Mouse (Mus musculus) MEL (cell line): ENCODE measurements around the gene Eif2b5. TPM values are rescaled to one million over a fixed set of nuclear protein-coding genes. Genes with fewer than 3 reads are reported as not detected.

Experiments used
- DNase-seq: peaks from one replicate; pipeline ENCODE4 v3.0.0; 2011; ENCODE audit warnings: low read depth, low spot score
- H3K27ac ChIP-seq: 2 replicates; pipeline ENCODE4 v1.5.1; 2012; ENCODE audit warnings: low read depth, mild to moderate bottlenecking, control low read depth, low read length, moderate library complexity; ENCODE audit not compliant: control insufficient read depth
- H3K27me3 ChIP-seq, 2 experiments: fragments of 150-350 bp in 1 of 2; sonication (generic) in 1 of 2; 2 replicates each; pipeline ENCODE4 v1.6.1; 2012; ENCODE audit warnings: low read length in 2 of 2, mild to moderate bottlenecking in 2 of 2, improper control_type of control experiment in 1 of 2, moderate library complexity in 1 of 2; ENCODE audit not compliant: insufficient read depth in 2 of 2, control insufficient read depth in 1 of 2
- H3K36me3 ChIP-seq, 2 experiments: 2 replicates each; pipeline ENCODE4 v1.6.1; 2012 to 2014; ENCODE audit warnings: low read length in 2 of 2, improper control_type of control experiment in 1 of 2, inconsistent platforms in 1 of 2, mild to moderate bottlenecking in 1 of 2; ENCODE audit not compliant: insufficient read depth in 2 of 2, control insufficient read depth in 1 of 2
- H3K4me1 ChIP-seq, 2 experiments: fragments of 150-350 bp in 1 of 2; sonication (generic) in 1 of 2; 2 replicates each; pipeline ENCODE4 v1.6.1; 2012; ENCODE audit warnings: low read length in 2 of 2, improper control_type of control experiment in 1 of 2, mild to moderate bottlenecking in 1 of 2; ENCODE audit not compliant: insufficient read depth in 2 of 2, control insufficient read depth in 1 of 2
- H3K4me3 ChIP-seq, 2 experiments: fragments of 150-350 bp in 1 of 2; sonication (generic) in 1 of 2; 2 replicates each; pipeline ENCODE4 v1.5.1; 2012; ENCODE audit warnings: low read depth in 2 of 2, low read length in 2 of 2, mild to moderate bottlenecking in 2 of 2, moderate library complexity in 2 of 2, control low read depth in 1 of 2, improper control_type of control experiment in 1 of 2; ENCODE audit not compliant: control insufficient read depth in 1 of 2, insufficient read depth in 1 of 2
- H3K79me2 ChIP-seq: 2 replicates; pipeline ENCODE4 v1.6.1; 2012; ENCODE audit warnings: mild to moderate bottlenecking, low read length, moderate library complexity; ENCODE audit not compliant: control insufficient read depth, poor library complexity, insufficient read depth
- H3K9ac ChIP-seq: 2 replicates; pipeline ENCODE4 v1.6.1; 2012; ENCODE audit warnings: low read depth, mild to moderate bottlenecking, control low read depth, low read length, moderate library complexity; ENCODE audit not compliant: control insufficient read depth, poor library complexity, severe bottlenecking
- H3K9me3 ChIP-seq: fragments of 150-350 bp; sonication (generic); replicated peaks from 2 replicates; pipeline ENCODE4 v1.6.1; 2012; ENCODE audit warnings: mild to moderate bottlenecking, low read length, improper control_type of control experiment, moderate library complexity; ENCODE audit not compliant: insufficient read depth
- CTCF ChIP-seq, 3 experiments: IDR thresholded peaks in 2 of 3; conservative IDR thresholded peaks in 1 of 3; 2 replicates each; pipeline ENCODE4 v1.5.1; 2011 to 2012; ENCODE audit warnings: low read length in 3 of 3, low read depth in 2 of 3, mild to moderate bottlenecking in 2 of 3, improper control_type of control experiment in 1 of 3, inconsistent platforms in 1 of 3, mixed read lengths in 1 of 3, moderate library complexity in 1 of 3; ENCODE audit not compliant: control insufficient read depth in 1 of 3, insufficient read depth in 1 of 3, poor library complexity in 1 of 3, severe bottlenecking in 1 of 3
- EP300 ChIP-seq, 2 experiments: IDR thresholded peaks; 2 replicates each; pipeline ENCODE4 v1.6.1; 2011; ENCODE audit warnings: improper control_type of control experiment in 2 of 2, low read length in 2 of 2, low read depth in 1 of 2, mild to moderate bottlenecking in 1 of 2
- MEF2A ChIP-seq: IDR thresholded peaks from 2 replicates; pipeline ENCODE4 v1.6.1; 2014; ENCODE audit warnings: low read depth, mild to moderate bottlenecking, inconsistent platforms, low read length, improper control_type of control experiment; ENCODE audit not compliant: poor library complexity, insufficient replicate concordance, severe bottlenecking; ENCODE audit errors: extremely low read depth
- POLR2A ChIP-seq, 2 experiments: IDR thresholded peaks; 2 replicates each; pipeline ENCODE4 v1.6.1; 2011 to 2012; ENCODE audit warnings: low read length in 2 of 2, mild to moderate bottlenecking in 2 of 2, control low read depth in 1 of 2, improper control_type of control experiment in 1 of 2, low read depth in 1 of 2, moderate library complexity in 1 of 2; ENCODE audit not compliant: control insufficient read depth in 1 of 2, insufficient read depth in 1 of 2, poor library complexity in 1 of 2
- POLR2AphosphoS2 ChIP-seq: IDR thresholded peaks from 2 replicates; pipeline ENCODE4 v1.6.1; 2011; ENCODE audit warnings: low read length, improper control_type of control experiment
- RAD21 ChIP-seq: IDR thresholded peaks from 2 replicates; pipeline ENCODE4 v1.6.1; 2011; ENCODE audit warnings: mild to moderate bottlenecking, low read depth, low read length, improper control_type of control experiment
- SIN3A ChIP-seq: IDR thresholded peaks from 2 replicates; pipeline ENCODE4 v1.6.1; 2012; ENCODE audit warnings: low read length, improper control_type of control experiment, inconsistent platforms
- SMC3 ChIP-seq: IDR thresholded peaks from 2 replicates; pipeline ENCODE4 v1.6.1; 2011; ENCODE audit warnings: low read depth, low read length, improper control_type of control experiment
- USF1 ChIP-seq: IDR thresholded peaks from 2 replicates; pipeline ENCODE4 v1.6.1; 2014; ENCODE audit warnings: low read depth, mild to moderate bottlenecking, inconsistent platforms, low read length, improper control_type of control experiment, moderate library complexity
- ZC3H11A ChIP-seq: IDR thresholded peaks from 2 replicates; pipeline ENCODE4 v1.6.1; 2012; ENCODE audit warnings: low read depth, mild to moderate bottlenecking, inconsistent platforms, low read length, improper control_type of control experiment
- ZNF384 ChIP-seq: IDR thresholded peaks from 2 replicates; pipeline ENCODE4 v1.6.1; 2012; ENCODE audit warnings: low read depth, mild to moderate bottlenecking, inconsistent platforms, low read length, improper control_type of control experiment
- polyA plus RNA-seq, 2 experiments: library from polyadenylated mRNA; stranded (reverse) in 1 of 2; unstranded in 1 of 2; fragments of >175 nt in 1 of 2; fragments of >200 nt in 1 of 2; gene quantifications; 2 replicates each; pipeline versions ENCODE4 v1.2.1 to v1.2.4; 2012; ENCODE audit warnings: low replicate concordance in 2 of 2, low read depth in 1 of 2; ENCODE audit not compliant: insufficient read length in 2 of 2, insufficient read depth in 1 of 2, missing spikeins in 1 of 2
- total RNA-seq: library from RNA; depleted of rRNA; stranded (reverse); fragments of 300-350 nt; gene quantifications from 2 replicates; pipeline ENCODE4 v1.2.3, GENCODE M21; 2012

Eif2b5 gene
- total and polyA plus RNA-seq, 3 experiments: 91.1 to 131 (median 115) TPM

DNA sequence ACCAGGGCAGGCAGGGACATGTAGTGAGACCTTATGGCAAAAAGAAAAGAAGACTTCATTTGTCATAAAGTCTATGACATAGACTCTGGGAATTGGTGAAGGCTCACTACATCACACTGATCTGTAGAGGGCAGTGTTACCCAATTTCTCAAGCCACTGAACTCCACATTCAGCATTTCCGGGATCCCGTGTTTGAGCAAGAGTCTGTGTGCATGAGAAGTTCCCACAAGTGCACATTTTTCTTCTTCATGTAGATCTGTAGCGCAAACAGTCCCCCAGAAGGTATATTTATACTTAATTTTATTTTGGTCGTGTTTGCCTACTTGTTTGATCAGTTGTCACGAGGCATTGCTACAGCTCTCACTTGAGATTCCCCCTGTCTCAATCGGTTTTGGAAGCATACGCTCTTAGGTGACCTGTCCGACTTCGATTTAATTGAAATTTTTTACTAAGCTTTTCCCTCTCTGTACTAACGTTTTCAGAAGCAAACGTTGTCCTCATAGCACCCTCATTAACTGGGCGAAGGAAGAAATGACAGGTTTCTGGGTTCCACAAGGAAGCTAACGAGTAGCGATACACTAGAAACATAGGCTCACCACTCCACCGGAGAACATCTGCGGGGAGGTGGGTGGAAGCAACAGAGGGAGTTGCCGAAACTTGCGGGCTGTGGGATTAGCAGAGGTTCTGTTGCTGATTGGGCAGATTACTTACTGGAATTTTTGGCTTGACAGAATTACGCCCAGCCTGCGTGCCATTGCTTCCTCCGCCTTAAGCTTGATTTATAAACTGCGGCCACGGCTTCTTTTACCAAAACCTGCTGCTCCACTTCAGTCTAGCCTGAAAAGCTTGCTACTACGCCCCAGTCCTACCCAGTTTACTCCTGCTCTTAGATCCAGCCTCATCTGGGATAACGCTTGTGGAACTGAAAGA is 1.7 kb upstream of the Eif2b5 start (continued):
- TF ChIP-seq RAD21: peak; percentile 88
- TF ChIP-seq MEF2A: no peak
- peak; percentile 65 for TF ChIP-seq SMC3
- TF ChIP-seq SIN3A: peak; percentile 56; the same call in 1 of the 2 replicates

DNA sequence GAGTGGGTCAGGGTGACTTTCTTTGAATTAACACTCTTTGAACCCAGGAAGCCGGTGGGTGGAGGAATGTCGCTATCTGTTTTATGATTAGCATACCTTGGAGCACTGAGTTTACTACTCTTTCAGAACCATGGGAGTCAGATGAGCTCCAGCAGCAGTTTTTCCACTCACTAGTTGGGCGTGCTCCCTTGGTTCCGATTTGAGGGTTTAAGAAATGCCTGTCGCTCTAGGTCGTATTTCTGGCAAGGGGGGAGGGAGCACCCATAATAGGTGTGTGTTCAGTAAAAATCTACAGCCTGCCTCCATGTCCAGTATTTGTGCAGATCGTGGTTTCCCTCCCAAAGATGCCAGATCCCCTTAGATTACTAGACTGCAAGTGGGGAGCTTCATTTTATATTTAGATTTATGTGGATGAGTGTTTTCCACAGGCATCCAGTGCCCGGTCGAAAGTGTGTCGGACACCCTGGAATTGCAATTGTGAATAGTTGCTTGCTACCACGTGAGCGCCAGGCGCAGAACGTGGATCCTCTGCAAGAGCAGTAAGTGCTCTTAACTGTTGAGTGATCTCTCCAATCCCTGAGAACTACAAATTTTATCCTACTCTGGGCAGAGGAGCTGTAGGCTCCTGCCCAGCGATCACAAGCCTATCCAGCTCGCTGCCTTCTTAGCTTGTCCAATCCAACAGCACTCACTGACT is 489 bp upstream of the Eif2b5 start:
- DNase-seq: no peak
- TF ChIP-seq EP300 (IDR thresholded peaks at IDR 0.05; ENCODE audit: low read depth in 1 of 2, low read length in 2 of 2) (no peak), USF1 (peak; percentile 62; the same call in 1 of the 2 replicates)
- H3K27ac ChIP-seq: peak overlapping the region; percentile 67
- no peaks in the 10 kb centered on the region for H3K9me3 ChIP-seq
- H3K79me2 ChIP-seq: peaks cover 11% of the 10 kb centered on the region
- H3K4me3 ChIP-seq: peak overlapping the region; percentile 67 to 100
- peaks cover 5 to 8% of the 10 kb centered on the region in 2 experiments for H3K4me1 ChIP-seq
- H3K9ac ChIP-seq: peak overlapping the region; percentile 48
- no peaks in the 10 kb centered on the region for H3K27me3 ChIP-seq
- H3K36me3 ChIP-seq: peaks cover 13 to 17% of the 10 kb centered on the region in 2 experiments

DNA sequence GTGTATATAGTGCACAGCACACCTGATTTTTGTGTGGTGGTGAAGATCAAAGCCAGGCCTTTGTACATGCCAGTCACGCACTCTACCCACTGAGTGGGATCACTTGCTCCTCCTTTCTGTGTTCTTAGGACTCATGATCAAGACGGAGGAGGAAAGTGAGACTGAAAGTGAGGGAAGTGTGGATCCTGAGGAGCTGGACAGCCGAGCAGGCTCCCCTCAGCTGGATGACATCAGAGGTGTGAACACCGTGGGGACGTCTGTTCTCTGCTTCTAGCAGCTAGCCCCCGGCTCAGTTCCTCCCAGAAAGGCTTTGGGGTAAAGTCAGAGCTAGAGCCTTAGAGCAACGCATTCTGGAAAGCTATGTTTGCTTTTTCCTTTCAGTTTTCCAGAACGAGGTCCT is 7.4 kb downstream of the Eif2b5 start:
- H3K4me1 ChIP-seq: no peaks in the 10 kb centered on the region
- DNase-seq: no peak
- no peaks in the 10 kb centered on the region for H3K9me3 ChIP-seq
- H3K36me3 ChIP-seq: peaks cover 0 to 34% of the 10 kb centered on the region in 2 experiments; a peak in 2 of 4 replicates
- no peak overlapping the region for H3K27ac ChIP-seq
- H3K27me3 ChIP-seq: no peaks in the 10 kb centered on the region
- H3K79me2 ChIP-seq: no peaks in the 10 kb centered on the region
- H3K4me3 ChIP-seq: no peak overlapping the region
- no peak for TF ChIP-seq POLR2AphosphoS2
- H3K9ac ChIP-seq: no peak overlapping the region

DNA sequence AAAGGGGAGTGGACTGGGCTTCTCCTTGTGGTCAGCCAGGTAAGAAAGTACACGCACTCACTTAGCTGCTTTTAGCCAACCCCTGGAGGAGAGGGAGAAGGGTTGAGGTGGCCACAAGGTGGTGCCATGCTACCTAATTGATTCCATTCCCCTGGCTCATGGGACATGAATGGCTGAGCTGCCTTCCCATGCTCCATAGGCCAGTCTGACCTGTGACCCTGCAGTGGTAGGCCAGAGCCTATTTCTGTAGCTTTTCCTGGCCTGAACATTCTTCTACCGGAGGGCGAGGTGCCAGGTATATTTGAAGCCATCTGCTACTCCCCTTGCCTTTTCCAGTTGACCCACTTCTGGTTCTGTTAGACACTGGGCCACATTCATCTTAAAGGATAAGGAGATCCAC is 10.7 kb downstream of the Eif2b5 start:
- peak; percentile 44 for DNase-seq
- peaks cover 0 to 20% of the 10 kb centered on the region in 2 experiments; a peak in 2 of 4 replicates for H3K36me3 ChIP-seq
- TF ChIP-seq SMC3 (peak; percentile 64), CTCF (IDR thresholded peaks at IDR 0.05 in 2 of 3, conservative IDR thresholded peaks at IDR 0.05 in 1 of 3; ENCODE audit: control insufficient read depth in 1 of 3, insufficient read depth in 1 of 3, low read depth in 2 of 3, low read length in 3 of 3, poor library complexity in 1 of 3, severe bottlenecking in 1 of 3) (peak; percentile 47 to 60 (median 58)), MEF2A (no peak), ZC3H11A (peak; percentile 39; the same call in 1 of the 2 replicates), ZNF384 (no peak), POLR2A (IDR thresholded peaks at IDR 0.05; ENCODE audit: control insufficient read depth in 1 of 2, insufficient read depth in 1 of 2, low read depth in 1 of 2, low read length in 2 of 2, poor library complexity in 1 of 2) (no peak), RAD21 (peak; percentile 51)
- no peak overlapping the region for H3K9ac ChIP-seq
- H3K79me2 ChIP-seq: no peaks in the 10 kb centered on the region
- H3K9me3 ChIP-seq: no peaks in the 10 kb centered on the region
- H3K27ac ChIP-seq: no peak overlapping the region
- H3K4me3 ChIP-seq: no peak overlapping the region
- no peaks in the 10 kb centered on the region for H3K4me1 ChIP-seq
- H3K27me3 ChIP-seq: no peaks in the 10 kb centered on the region
